Mouse (Mus musculus) layer of hippocampus, postnatal 36 days (tissue): ENCODE measurements around the gene Ranbp1. TPM values are rescaled to one million over a fixed set of nuclear protein-coding genes. Genes with fewer than 3 reads are reported as not detected.

ENCODE experiments used
- DNase-seq, 2 experiments: peaks; one replicate each; pipeline ENCODE4 v3.0.0; 2022
- total RNA-seq, 2 experiments: library from RNA; stranded (reverse); gene quantifications; 2 replicates each; pipeline ENCODE4 v1.2.3; 2021

Ranbp1 gene
- total RNA-seq, 2 experiments from 2014 or later: 85.1 to 90.7 TPM

DNA sequence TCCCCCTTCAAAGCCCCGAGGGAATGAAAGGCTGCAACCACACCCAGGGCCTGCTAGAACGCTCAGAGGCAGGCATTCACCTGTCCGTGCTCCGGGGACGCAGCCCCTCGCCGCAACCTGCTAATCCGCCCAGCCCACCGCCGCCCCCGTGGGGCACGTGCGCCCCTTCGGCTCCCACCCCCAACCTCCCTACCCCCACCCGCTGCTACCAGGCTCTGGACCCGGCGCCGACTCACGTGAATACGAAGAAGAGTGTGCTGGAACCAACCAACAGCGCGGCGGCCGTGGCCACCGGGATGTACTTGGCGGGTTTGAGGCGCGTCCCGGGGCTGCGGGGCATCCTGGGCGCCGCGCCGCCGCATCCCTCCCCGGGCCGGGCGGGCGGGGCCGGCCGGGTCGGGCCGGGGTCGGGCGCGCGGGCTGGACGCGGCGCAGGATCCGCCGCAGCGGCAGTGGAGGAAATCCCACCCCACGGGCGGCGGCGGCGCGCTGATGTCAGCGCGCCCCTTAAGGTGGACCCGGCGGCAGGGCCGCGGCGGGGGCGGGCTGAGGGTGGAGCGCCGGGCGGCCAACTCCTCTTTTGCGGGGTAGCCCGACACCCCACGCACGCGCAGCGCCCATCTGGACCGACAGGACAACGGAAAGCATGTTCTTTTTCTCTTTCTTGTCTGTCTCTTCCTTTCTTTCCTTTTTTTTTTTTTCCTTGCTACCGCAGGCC lies 13.7 kb downstream of the Ranbp1 start, which contains the start of gene Zdhhc8:
TSS of gene Zdhhc8 (minus strand) at position 466 of the 718 bp plus-strand sequence.
- peak; percentile 74 to 78 for DNase-seq

- no peak for DNase-seq
Measured at GRCm38 (mm10) chr16:18233919-18234670, 14.4 kb downstream of the Ranbp1 start.

GRCm38 (mm10) chr16:18233451-18233850 lies 15.1 kb downstream of the Ranbp1 start:
- DNase-seq: no peak

- DNase-seq: no peak
Measured at GRCm38 (mm10) chr16:18231451-18231850, 17.1 kb downstream of the Ranbp1 start.

DNA sequence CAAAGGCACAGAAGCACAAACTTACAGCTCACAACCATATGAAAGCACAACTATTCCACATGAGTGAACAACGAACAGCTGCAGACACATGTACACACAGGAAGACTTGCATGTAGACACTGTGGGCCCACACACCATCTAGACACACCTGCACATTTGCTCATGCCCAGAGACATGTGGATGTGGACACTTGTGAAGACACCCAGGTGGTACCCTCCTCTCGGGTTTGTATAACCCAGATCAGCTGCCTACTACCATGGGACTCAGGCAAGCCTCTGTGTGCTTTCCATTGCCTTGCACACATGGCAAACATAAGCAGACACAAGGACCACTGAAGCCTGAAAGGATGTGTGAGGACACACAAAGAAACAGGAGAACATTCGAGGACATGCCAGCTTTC lies 17.5 kb downstream of the Ranbp1 start:
- DNase-seq: no peak

GRCm38 (mm10) chr16:18230617-18231016 lies 17.9 kb downstream of the Ranbp1 start:
- DNase-seq: no peak

DNA sequence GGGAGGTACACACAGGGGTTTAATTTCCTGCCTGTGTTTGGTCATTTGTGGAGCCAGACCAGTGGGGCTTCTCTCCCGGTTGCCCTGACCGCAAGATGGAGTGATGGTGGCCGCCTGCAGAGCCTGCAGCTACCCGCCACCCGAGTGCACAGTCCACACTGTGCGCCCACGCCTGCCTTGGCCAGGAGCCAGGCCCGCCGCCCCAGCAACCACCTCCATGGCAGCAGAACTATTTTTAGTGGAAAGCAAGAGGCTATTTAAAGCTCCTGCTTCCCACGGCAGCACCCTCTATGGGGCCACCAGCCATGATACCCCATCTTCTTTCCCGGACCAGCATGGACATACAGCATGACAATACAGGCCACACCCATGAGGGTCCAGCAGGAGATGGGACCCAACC lies 18.9 kb downstream of the Ranbp1 start:
- peak; percentile 81 for DNase-seq

GRCm38 (mm10) chr16:18228856-18229255 lies 19.7 kb downstream of the Ranbp1 start:
- DNase-seq: no peak

DNA sequence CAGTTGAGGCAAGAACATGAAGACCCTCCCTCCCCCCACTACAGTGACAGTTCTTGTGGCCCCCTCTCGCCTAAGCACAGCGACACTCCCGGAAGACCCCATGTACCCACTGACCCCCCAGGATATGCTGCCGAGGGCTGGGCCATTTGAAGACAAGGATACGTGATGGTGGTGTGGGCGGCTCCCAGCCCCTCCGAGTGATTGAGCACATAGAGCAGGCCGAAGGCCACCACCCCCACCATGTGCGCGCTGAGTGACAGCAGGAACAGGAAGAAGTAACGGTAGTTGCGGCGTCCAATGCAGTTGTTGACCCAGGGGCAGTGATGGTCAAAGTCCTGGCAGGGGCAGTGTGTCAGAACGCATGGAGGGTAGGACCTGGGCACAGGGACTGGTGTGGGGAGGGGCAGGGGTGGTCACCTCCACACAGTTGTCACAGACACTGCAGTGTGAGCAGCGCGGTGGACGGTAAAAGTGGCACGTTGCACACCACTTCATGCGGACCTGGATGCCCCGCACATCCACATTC lies 20.6 kb downstream of the Ranbp1 start:
- no peak for DNase-seq

GRCm38 (mm10) chr16:18227187-18227586 lies 21.3 kb downstream of the Ranbp1 start:
- no peak for DNase-seq

DNA sequence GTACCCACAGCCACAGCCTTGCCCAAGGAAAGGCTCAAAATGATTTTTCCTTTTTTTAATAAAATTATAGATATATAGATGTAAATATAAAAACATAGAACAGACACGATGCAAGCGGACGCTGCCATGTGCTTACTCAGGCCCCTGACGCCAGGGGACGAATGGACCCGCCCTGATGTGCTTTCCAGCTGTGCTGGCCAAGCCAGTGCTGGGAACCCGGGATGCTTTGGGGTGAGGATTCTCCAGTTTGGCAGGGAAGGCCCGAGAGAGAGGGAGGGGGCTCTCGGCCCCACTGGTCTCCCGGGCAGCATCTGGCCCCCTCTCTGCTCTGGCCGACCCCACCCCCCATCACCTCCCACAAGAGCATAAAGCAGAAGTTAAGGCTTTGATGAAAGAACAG lies 26.3 kb downstream of the Ranbp1 start:
- no peak for DNase-seq

- no peak for DNase-seq
Measured at GRCm38 (mm10) chr16:18221543-18221898, 27.0 kb downstream of the Ranbp1 start.

DNA sequence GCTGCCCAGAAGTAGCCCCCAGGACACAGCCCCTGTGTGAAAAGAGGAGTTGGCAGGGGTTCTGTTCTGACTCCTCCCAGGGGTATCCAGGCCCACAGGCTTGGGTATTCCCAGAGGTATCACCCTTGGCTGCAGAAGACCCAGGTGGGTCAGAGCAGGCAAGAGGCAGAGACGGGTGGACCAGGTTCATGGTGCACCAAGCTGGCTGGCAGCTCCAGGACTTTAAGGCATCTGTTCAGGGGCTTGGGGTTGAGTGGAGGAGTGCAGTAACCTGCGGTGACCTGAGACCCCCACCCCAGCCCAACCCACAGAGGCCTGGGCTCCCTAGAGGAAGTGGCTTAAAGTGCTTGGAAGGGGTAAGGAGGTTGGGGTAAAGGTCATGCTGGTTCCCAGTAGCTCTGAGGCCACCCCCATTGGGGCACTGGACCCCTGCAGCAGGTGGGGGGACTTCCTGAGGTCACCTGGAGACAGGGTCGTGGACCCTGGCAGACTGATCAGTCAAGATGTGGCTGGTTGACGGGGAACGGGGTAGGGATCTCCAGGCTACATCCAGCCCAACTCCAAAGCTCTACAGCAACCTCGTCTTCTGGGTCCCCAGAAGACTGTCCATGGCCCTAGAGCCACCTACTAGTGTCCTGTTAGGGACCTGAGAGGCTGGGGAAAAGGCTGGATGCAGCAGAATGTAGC lies 27.5 kb downstream of the Ranbp1 start:
- no peak for DNase-seq

DNA sequence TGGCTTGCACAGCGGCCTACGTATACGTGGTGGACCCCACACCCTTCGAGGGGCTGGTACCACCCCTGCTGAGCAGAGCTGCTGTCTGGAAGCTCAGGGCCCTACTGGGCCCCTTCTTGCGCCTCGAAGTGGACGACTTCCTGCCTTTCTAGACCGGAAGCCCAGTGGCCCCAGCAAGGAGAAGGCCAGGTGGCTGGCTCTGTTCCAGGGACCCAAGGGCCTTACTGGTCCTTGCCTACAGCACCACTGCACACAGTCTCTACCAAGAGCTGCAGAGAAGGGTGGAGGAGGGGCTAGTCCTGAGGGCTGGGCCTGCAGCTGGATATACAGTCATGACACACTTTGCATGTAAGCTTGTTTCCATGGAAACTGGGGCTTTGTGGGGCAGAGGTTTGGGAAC lies 28.5 kb downstream of the Ranbp1 start:
- no peak for DNase-seq

DNA sequence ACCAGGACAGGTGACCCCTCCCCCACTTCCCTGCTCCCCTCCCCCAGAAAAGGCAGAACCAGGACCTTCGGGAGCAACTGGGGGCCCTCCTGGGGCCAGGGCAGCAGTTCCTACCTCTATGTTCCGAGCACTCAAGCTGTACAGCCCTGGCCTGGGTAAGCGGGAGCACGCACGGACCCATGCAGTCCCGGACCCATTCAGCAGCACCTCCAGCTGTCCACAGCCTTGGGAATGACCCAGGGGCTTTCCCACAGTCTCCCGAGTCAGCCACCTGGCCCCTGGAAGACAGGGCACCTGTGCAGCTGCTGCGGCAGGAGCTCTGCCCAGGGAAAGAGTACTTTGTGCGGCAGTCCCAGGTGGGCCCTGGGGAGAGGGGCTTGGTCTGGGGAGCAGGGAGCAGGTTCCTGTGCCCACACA lies 29.9 kb downstream of the Ranbp1 start:
- DNase-seq: no peak

DNA sequence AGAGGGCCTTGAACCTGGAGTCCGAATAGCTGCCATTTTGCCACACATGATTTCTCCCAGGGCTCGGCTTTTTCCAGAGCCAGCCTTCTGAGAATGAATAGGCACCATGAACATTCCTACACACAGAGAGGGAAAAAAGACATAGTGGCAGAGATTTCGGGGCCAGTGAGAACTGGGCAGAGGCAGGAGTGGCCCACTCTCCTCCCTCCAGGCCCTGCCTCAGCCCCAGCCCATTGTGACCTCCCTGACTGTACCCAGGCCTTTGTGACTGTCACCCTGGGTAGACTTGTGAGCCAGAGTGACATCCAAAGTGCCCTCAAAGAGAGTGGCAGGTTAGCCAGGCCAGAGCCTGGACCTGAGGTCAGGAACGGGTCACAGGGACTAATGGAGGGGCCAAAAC lies 31.0 kb downstream of the Ranbp1 start, which contains the start of gene Ccdc188:
TSS of gene Ccdc188 (plus strand) at position 301 of the 400 bp plus-strand sequence.
- DNase-seq: no peak

DNA sequence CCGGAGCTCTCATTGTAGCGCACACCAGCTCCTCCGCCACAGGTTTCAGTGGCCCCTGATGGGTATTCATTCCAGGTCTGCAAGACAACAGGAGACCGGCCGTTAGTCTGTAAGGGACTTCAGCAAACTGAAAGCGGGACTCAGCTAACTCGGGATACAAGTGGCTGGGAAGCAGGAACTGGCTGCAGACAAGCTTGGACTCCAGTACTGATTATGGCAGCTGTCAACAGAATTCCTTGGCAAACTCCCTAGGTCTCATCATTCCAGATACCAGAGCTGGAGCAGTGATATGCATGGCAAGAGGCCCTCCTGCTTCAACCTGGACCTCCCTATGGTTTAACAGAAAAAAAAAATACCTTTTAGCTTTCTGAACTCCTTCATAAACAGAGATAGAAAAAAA lies 33.7 kb downstream of the Ranbp1 start:
- DNase-seq: no peak

- peak; percentile 59 to 68 for DNase-seq
Measured at GRCm38 (mm10) chr16:18213689-18214088, 34.8 kb downstream of the Ranbp1 start.

DNA sequence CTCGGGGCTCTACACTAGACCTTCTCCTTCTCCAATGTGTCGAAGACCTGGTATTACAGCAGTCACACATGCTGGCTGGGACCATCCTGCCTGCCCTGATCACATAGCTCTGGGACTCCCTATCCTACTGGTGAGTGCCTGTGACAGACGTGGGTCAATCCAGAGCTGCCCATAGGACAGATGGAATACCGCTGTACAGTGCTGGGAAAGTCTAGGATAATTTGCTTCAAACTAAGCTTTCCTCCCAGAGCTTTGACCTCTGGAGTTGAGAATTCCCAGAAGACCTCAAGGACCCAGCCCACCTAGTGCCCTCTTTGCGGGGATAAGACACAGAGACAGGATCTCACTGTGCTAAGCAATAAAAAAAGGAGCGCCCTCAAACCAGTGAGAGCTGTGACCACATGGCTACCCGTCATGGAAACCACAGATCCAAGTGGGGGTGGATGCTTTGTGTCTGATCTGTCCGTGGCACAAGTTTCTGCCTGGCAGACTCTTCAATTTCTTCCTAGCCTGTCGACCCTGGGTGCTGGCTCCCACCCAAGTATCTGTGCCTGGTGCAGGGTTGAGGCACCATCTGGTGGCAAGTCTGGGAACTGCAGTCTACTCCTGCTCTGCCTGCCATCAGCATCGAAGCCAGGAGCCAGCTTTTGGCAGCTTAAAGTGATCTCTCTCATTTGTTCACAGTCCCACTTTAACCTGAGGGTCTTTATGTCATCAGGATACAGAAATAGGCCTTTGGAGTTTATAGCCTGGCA lies 36.9 kb downstream of the Ranbp1 start:
- DNase-seq: peak; percentile 87 to 91

DNA sequence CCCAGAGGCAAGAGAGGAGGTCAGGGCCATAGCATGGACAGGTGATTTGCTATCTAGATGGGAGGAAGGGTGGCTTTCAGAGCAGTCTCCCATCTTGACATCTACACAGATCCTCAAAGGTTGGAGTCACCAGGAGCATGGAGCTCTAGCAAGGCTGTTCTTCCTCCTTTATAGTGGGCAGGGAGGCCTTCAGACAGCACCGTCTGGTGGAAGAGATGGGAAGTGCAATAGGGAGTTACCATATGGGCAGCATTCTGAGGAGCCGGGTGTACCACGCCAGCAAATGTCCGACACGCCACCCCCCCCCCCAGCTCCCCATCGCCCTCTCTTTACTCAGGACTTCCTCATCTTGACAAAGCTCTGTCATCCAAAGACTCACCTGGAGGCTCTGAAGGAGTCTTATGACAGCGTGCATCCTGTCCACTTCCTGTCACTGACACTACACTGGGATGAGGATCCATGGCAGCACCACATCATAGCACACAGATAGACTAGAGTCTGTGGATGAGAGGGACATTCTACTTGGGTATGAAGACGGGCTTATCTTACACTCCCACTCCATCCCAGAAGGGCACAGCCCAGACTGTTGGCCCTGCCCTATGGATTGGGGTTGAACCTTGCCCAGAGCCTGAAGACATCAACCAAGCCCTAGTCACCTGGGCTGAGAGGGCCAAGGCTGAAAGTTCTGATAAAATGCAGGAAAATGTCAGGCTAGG lies 37.7 kb downstream of the Ranbp1 start:
- no peak for DNase-seq

GRCm38 (mm10) chr16:18203430-18204091 lies 45.0 kb downstream of the Ranbp1 start:
- DNase-seq: no peak
